Mouse (Mus musculus) olfactory bulb, adult 2 months (tissue): ENCODE data around the gene Gkn1.

Experiments
- CTCF ChIP-seq: fragments of 200-500 bp; IDR thresholded peaks from 2 replicates; pipeline ENCODE4 v1.5.1; 2012; ENCODE audit warnings: low read depth, mild to moderate bottlenecking, low read length, moderate library complexity; ENCODE audit not compliant: insufficient read depth
- POLR2A ChIP-seq: fragments of 200-500 bp; IDR thresholded peaks from 2 replicates; pipeline ENCODE4 v1.6.1; 2012; ENCODE audit warnings: mild to moderate bottlenecking, low read depth, low read length, moderate library complexity; ENCODE audit not compliant: insufficient read depth

GRCm38 (mm10) chr6:87326932-87327331, 23.8 kb downstream of the Gkn1 start:
- TF ChIP-seq POLR2A (no peak), CTCF (no peak)
